ENCODE assay signal across 8 mouse cellular contexts in genomic region chr12:32144513-32144912, GRCm38 (mm10).
DNase-seq lines count a peak whose midpoint lies in the region; ATAC-seq and TF ChIP-seq lines count a peak whose summit lies in the region.

No protein-coding gene starts in this region.

- TF ChIP-seq CTCF in gastrocnemius, adult 2 months (IDR thresholded peaks at IDR 0.05), result peak; percentile 89

- intact Hi-C loops in gastrocnemius, adult 2 months (cut with DNase I), result loop anchor here (10.0 kb wide), 1 partner anchor 100 kb away; no protein-coding TSS in a partner anchor

- no peak overlapping the region for H3K27ac ChIP-seq in gastrocnemius, adult 2 months

- H3K4me3 ChIP-seq in gastrocnemius, adult 2 months, result no peak overlapping the region

- DNase-seq in WW6 (ENCODE audit: low read depth, low spot score), result peak; percentile 13
- peak; percentile 68 to 71 for DNase-seq in cerebellum, postnatal 4 days (ENCODE audit: low spot score in 2 of 2)
- peak; percentile 80 for DNase-seq in gastrocnemius, adult 2 months
- peak; percentile 24 to 46 for DNase-seq in left cerebral cortex, adult 8-10 months (ENCODE audit: low spot score in 2 of 2)
- peak; percentile 39 for DNase-seq in right cerebral cortex, postnatal 25 days
- DNase-seq in urinary bladder, postnatal 4 days (ENCODE audit: low spot score in 2 of 2), result peak; percentile 70 to 80

- peak; percentile 72 for ATAC-seq in inflammation-experienced regulatory T-cells, adult 6 months
- ATAC-seq in megakaryocyte progenitor cell, adult 5-6 weeks (replicated peaks; ENCODE audit: poor library complexity), result peak; percentile 58

Comparison
In these comparisons a context has a peak if more than half of its experiments do, and no peak if none do; other contexts are left out.
1. DNase-seq: peak in every context shown above with its lines; median percentile 80 in gastrocnemius, adult 2 months; 75 in urinary bladder, postnatal 4 days; 70 in cerebellum, postnatal 4 days; 39 in right cerebral cortex, postnatal 25 days; 35 in left cerebral cortex, adult 8-10 months; 13 in WW6.